Mouse (Mus musculus): Measurements from ENCODE around the gene Vmn1r31.

The Vmn1r31 gene

GRCm38 (mm10) chr6:58475230-58475629, at the start of gene Vmn1r31:
Vmn1r31 (minus strand) TSS chr6:58475330.
- DNase-seq = no peak

- no peak for DNase-seq
Observed at GRCm38 (mm10) chr6:58443285-58443684, 31.8 kb downstream of the Vmn1r31 start, which contains the start of gene Vmn1r30. Vmn1r30 (minus strand) TSS chr6:58443385.
